20 mouse cellular contexts compared by ENCODE assay signal in the genomic region with DNA sequence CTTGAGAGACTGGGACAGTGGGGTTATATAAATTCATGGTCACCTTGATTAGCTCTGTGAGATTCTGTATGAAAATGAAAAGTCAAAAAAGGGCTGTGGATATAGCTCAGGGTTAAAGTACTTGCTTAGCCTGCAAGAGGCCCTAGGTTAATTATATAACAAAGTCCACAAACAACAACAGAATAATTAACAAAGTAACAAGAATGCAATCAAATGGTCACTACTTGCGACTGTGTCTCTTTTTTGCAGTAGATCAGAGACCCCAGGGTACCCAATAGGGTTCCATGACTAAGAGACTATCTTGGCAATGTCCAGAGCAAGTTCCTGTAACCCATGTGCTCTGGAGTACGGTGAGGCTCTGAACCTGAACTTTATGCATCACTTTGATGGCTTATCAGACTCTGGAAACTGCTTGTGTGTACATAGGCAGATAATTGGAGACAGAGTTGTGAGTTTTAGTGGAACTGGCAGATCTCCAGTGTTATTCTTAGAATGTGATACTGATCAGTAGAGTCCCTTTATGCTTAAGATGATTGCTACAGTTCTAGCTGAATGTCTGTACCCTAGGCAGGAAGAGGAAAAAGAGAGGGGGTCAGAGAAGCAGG. TPM values are rescaled to one million over a fixed set of nuclear protein-coding genes. Genes with fewer than 3 reads are reported as not detected.
A peak's percentile ranks its signal among the peaks of the same experiment; 100 is the strongest.
DNase-seq lines count a peak whose midpoint lies in the region; ATAC-seq and TF ChIP-seq lines count a peak whose summit lies in the region.
"Had no signal": no experiment of that assay in that cellular context is flagged by ENCODE, and none has a peak within 500 bp of the region (broad histone marks: within the 10 kb centered on the region; RNA-seq: fewer than 3 reads in every experiment).

No protein-coding gene starts in this region.

- H3K4me1 ChIP-seq in liver, adult 2 months (ENCODE audit: control insufficient read depth, insufficient read depth, low read length) = 0 out of 2 replicates have a peak, but pooled peaks cover 3% of the 10 kb centered on the region
- H3K4me1 ChIP-seq in liver, embryonic 11.5 days (replicated peaks; ENCODE audit: control insufficient read depth, insufficient read depth, low read length) = peaks cover 53% of the 10 kb centered on the region
- H3K4me1 ChIP-seq in small intestine, adult 2 months (ENCODE audit: control insufficient read depth, insufficient read depth, insufficient read length, low read length) = peaks cover 16% of the 10 kb centered on the region

- no peak overlapping the region for H3K4me3 ChIP-seq in liver, adult 2 months (ENCODE audit: insufficient read depth, low read depth, low read length)
- no peak overlapping the region for H3K4me3 ChIP-seq in liver, embryonic 11.5 days (ENCODE audit: low read depth, low read length)
- H3K4me3 ChIP-seq in small intestine, adult 2 months (ENCODE audit: low read depth, low read length) = no peak overlapping the region
- H3K4me3 ChIP-seq: hindbrain, embryonic 12.5 days; limb, embryonic 10.5 days; midbrain, embryonic 13.5 days; neural tube, embryonic 15.5 days had no signal

- peak; percentile 6 for DNase-seq in kidney, adult 11 months
- no peak for DNase-seq in kidney, postnatal 36 days
- peak; percentile 53 for DNase-seq in liver, adult 2 months (ENCODE audit: extremely low read depth, low read depth, low spot score)
- DNase-seq in liver = no peak
- no peak for DNase-seq in liver, embryonic 11.5 days (ENCODE audit: low spot score)
- DNase-seq in spleen, postnatal 4 days (ENCODE audit: low spot score in 2 of 2) = no peak
- DNase-seq: adrenal gland, postnatal 25 days; cerebellum, adult 8-10 months; gastrocnemius, postnatal 25 days; lung, embryonic 14.5 days; lung, postnatal 4 days; right cerebral cortex, postnatal 4 days; thymus, adult 18-20 months had no signal

- no peak overlapping the region for H3K27ac ChIP-seq in liver, adult 2 months (replicated peaks; ENCODE audit: insufficient read depth, low read depth, low read length)
- no peak overlapping the region for H3K27ac ChIP-seq in liver, embryonic 11.5 days (ENCODE audit: low read depth, low read length)
- peak overlapping the region; percentile 41; the same call in 1 of the 2 replicates for H3K27ac ChIP-seq in small intestine, adult 2 months (ENCODE audit: insufficient read depth, low read depth, low read length)
- H3K27ac ChIP-seq: hindbrain, embryonic 12.5 days; midbrain, embryonic 13.5 days; neural tube, embryonic 15.5 days had no signal

- TF ChIP-seq CTCF in liver, adult 2 months (IDR thresholded peaks at IDR 0.05; ENCODE audit: low read depth, low read length) = no peak
- no peak for TF ChIP-seq CTCF in small intestine, adult 2 months (IDR thresholded peaks at IDR 0.05; ENCODE audit: extremely low read depth, insufficient read length, insufficient replicate concordance, low read depth, low read length)

- H3K27me3 ChIP-seq in liver, adult 2 months (ENCODE audit: control insufficient read depth, insufficient read depth, low read length) = no peaks in the 10 kb centered on the region
- no peaks in the 10 kb centered on the region for H3K27me3 ChIP-seq in liver, embryonic 11.5 days (replicated peaks; ENCODE audit: control insufficient read depth, insufficient read depth, low read length)
- H3K27me3 ChIP-seq in small intestine, adult 2 months (ENCODE audit: control insufficient read depth, insufficient read depth, low read length) = no peaks in the 10 kb centered on the region; the same call in 1 of the 2 replicates
- H3K27me3 ChIP-seq: hindbrain, embryonic 12.5 days; midbrain, embryonic 13.5 days; neural tube, embryonic 15.5 days had no signal

- peak; percentile 27; the same call in 1 of the 2 replicates for ATAC-seq in liver, embryonic 11.5 days (replicated peaks; ENCODE audit: low FRiP score)
- no peak for ATAC-seq in CD4-positive, CD25-positive, alpha-beta regulatory T cell, adult 4 months
- ATAC-seq: inflammation-experienced regulatory T-cells, adult 6 months; midbrain, embryonic 13.5 days had no signal

- H3K4me2 ChIP-seq in liver, embryonic 11.5 days = no peak overlapping the region
- H3K4me2 ChIP-seq: hindbrain, embryonic 12.5 days; lung, embryonic 14.5 days; midbrain, embryonic 13.5 days; neural tube, embryonic 15.5 days had no signal

- 29% methylated on average over 2 of the region's 2 CpGs for WGBS in liver, adult 2 months
- WGBS in liver, embryonic 11.5 days = 54% methylated on average over 2 of the region's 2 CpGs
- 25% methylated on average over 2 of the region's 2 CpGs for WGBS in small intestine, adult 2 months

- TF ChIP-seq POLR2A in liver, adult 2 months (IDR thresholded peaks at IDR 0.05; ENCODE audit: extremely low read depth, insufficient read depth, low read length) = no peak
- no peak for TF ChIP-seq POLR2A in small intestine, adult 2 months (IDR thresholded peaks at IDR 0.05; ENCODE audit: low read depth, low read length)

- H3K36me3 ChIP-seq in liver, adult 2 months (ENCODE audit: control insufficient read depth, insufficient read depth, low read length) = no peaks in the 10 kb centered on the region
- no peaks in the 10 kb centered on the region for H3K36me3 ChIP-seq in liver, embryonic 11.5 days (ENCODE audit: control insufficient read depth, insufficient read depth, low read length)
- no peaks in the 10 kb centered on the region for H3K36me3 ChIP-seq in small intestine, adult 2 months (ENCODE audit: control insufficient read depth, insufficient read depth, low read length)
- H3K36me3 ChIP-seq: hindbrain, embryonic 12.5 days; limb, embryonic 10.5 days; midbrain, embryonic 13.5 days; neural tube, embryonic 15.5 days had no signal

- H3K9ac ChIP-seq in liver, adult 2 months (ENCODE audit: low read depth, low read length) = no peak overlapping the region
- H3K9ac ChIP-seq in liver, embryonic 11.5 days (ENCODE audit: low read depth, low read length) = no peak overlapping the region
- H3K9ac ChIP-seq: hindbrain, embryonic 12.5 days; lung, embryonic 14.5 days; midbrain, embryonic 13.5 days; neural tube, embryonic 15.5 days had no signal

- H3K9me3 ChIP-seq in liver, embryonic 11.5 days (ENCODE audit: control insufficient read depth, low read length) = no peaks in the 10 kb centered on the region
- H3K9me3 ChIP-seq: hindbrain, embryonic 12.5 days; limb, embryonic 10.5 days; midbrain, embryonic 13.5 days; neural tube, embryonic 15.5 days had no signal

- no peaks in the 10 kb centered on the region for H3K79me2 ChIP-seq in liver, adult 2 months (ENCODE audit: control insufficient read depth, insufficient read depth, low read length)

RNA-seq across cellular contexts. Expression of a gene that starts 13.8 kb away (rescaled TPM):
- total RNA-seq in liver, adult 2 months (2014; rRNA removed) = 27.5 and 27.9 TPM in 2 replicates
- 17.4 and 17.7 TPM in 2 replicates for polyA plus RNA-seq in liver, adult 2 months (2012; rRNA removed)
- polyA plus RNA-seq in liver, embryonic 11.5 days (2014; fragmentation: Nextera tagmentation; extraction: Ambion mirVana) = 8.0 and 8.6 TPM in 2 replicates
- polyA plus RNA-seq in small intestine, adult 2 months (2012; rRNA removed) = 2.7 and 8.0 TPM in 2 replicates
- polyA plus RNA-seq in CD4-positive, CD25-positive, alpha-beta regulatory T cell, adult 4 months (2017; shearing (Covaris generic)) = 10 to 100 TPM; 17.2 to 17.7 TPM

RNA-seq across cellular contexts. Expression of a gene that starts 16.6 kb away (rescaled TPM):
- 0.09 TPM in 1 of 2 replicates, not detected in the other for total RNA-seq in liver, adult 2 months (2014; rRNA removed)
- polyA plus RNA-seq in liver, adult 2 months (2012; rRNA removed) = 0.25 and 0.86 TPM in 2 replicates
- polyA plus RNA-seq in liver, embryonic 11.5 days (2014; fragmentation: Nextera tagmentation; extraction: Ambion mirVana) = 20.8 and 23.6 TPM in 2 replicates
- 3.1 and 7.8 TPM in 2 replicates for polyA plus RNA-seq in small intestine, adult 2 months (2012; rRNA removed)
- under 1 TPM; 0.51 to 0.86 TPM for polyA plus RNA-seq in CD4-positive, CD25-positive, alpha-beta regulatory T cell, adult 4 months (2017; shearing (Covaris generic))

RNA-seq across cellular contexts. Expression of a gene that starts 30.3 kb away (rescaled TPM):
- total RNA-seq in liver, adult 2 months (2014; rRNA removed) = 1.5 and 1.6 TPM in 2 replicates
- 0.78 and 1.5 TPM in 2 replicates for polyA plus RNA-seq in liver, adult 2 months (2012; rRNA removed)
- 0.66 and 1.5 TPM in 2 replicates for polyA plus RNA-seq in liver, embryonic 11.5 days (2014; fragmentation: Nextera tagmentation; extraction: Ambion mirVana)
- 2.7 and 56.1 TPM in 2 replicates for polyA plus RNA-seq in small intestine, adult 2 months (2012; rRNA removed)
- not detected for polyA plus RNA-seq in CD4-positive, CD25-positive, alpha-beta regulatory T cell, adult 4 months (2017; shearing (Covaris generic))

RNA-seq across cellular contexts. Expression of a gene that starts 41.5 kb away (rescaled TPM):
- 7.7 and 13.5 TPM in 2 replicates for total RNA-seq in liver, adult 2 months (2014; rRNA removed)
- polyA plus RNA-seq in liver, adult 2 months (2012; rRNA removed) = 6.3 and 8.8 TPM in 2 replicates
- 34.9 and 36.6 TPM in 2 replicates for polyA plus RNA-seq in liver, embryonic 11.5 days (2014; fragmentation: Nextera tagmentation; extraction: Ambion mirVana)
- polyA plus RNA-seq in small intestine, adult 2 months (2012; rRNA removed) = 10.1 and 13.6 TPM in 2 replicates
- polyA plus RNA-seq in CD4-positive, CD25-positive, alpha-beta regulatory T cell, adult 4 months (2017; shearing (Covaris generic)) = not detected

RNA-seq across cellular contexts. Expression of a gene that starts 44.2 kb away (rescaled TPM):
- total RNA-seq in liver, adult 2 months (2014; rRNA removed) = 0.27 and 0.55 TPM in 2 replicates
- polyA plus RNA-seq in liver, adult 2 months (2012; rRNA removed) = 0.13 TPM in 1 of 2 replicates, not detected in the other
- polyA plus RNA-seq in liver, embryonic 11.5 days (2014; fragmentation: Nextera tagmentation; extraction: Ambion mirVana) = 3.9 and 4.9 TPM in 2 replicates
- polyA plus RNA-seq in small intestine, adult 2 months (2012; rRNA removed) = 0.39 and 0.42 TPM in 2 replicates
- under 1 TPM in 1 of 2 experiments, not detected in 1; 0.97 TPM for polyA plus RNA-seq in CD4-positive, CD25-positive, alpha-beta regulatory T cell, adult 4 months (2017; shearing (Covaris generic))

Comparison
In these comparisons a context has a peak if more than half of its experiments do, and no peak if none do; other contexts are left out.
1. DNase-seq: peak in kidney, adult 11 months (single experiment) and liver, adult 2 months (single experiment); none in kidney, postnatal 36 days (0 of 2), liver (single experiment), liver, embryonic 11.5 days (single experiment) and spleen, postnatal 4 days (0 of 2).